Mouse (Mus musculus): ENCODE results near the gene Gpr87. TPM values are rescaled to one million over a fixed set of nuclear protein-coding genes. Genes with fewer than 3 reads are reported as not detected.

The Gpr87 gene
- polyA plus RNA-seq, 1 experiment from 2014 or later: not detected

GRCm38 (mm10) chr3:59197329-59197948 is 2.5 kb upstream of the Gpr87 start:
- Histone ChIP-seq H3K4me1 (replicated peaks; ENCODE audit: control insufficient read depth, insufficient read depth, low read length) (no peaks in the 10 kb centered on the region), H3K4me3 (ENCODE audit: low read depth, low read length) (no peak overlapping the region), H3K9ac (ENCODE audit: low read depth, low read length) (no peak overlapping the region), H3K27me3 (replicated peaks; ENCODE audit: control insufficient read depth, insufficient read depth, low read length) (no peaks in the 10 kb centered on the region), H3K9me3 (ENCODE audit: control insufficient read depth) (no peaks in the 10 kb centered on the region), H3K4me2 (replicated peaks; ENCODE audit: low read depth) (no peak overlapping the region), H3K36me3 (ENCODE audit: control insufficient read depth, insufficient read depth) (no peaks in the 10 kb centered on the region), H3K27ac (ENCODE audit: low read depth, low read length) (no peak overlapping the region)
- TF ChIP-seq CTCF (IDR thresholded peaks at IDR 0.05; ENCODE audit: low read depth): no peak
- ATAC-seq: no peak
- 81% methylated on average over 4 of the region's 4 CpGs for WGBS

- TF ChIP-seq CTCF (IDR thresholded peaks at IDR 0.05; ENCODE audit: low read depth): no peak
- H3K4me2 ChIP-seq (replicated peaks; ENCODE audit: low read depth): no peak overlapping the region
- no peaks in the 10 kb centered on the region for H3K4me1 ChIP-seq (replicated peaks; ENCODE audit: control insufficient read depth, insufficient read depth, low read length)
- ATAC-seq: no peak
- no peak overlapping the region for H3K27ac ChIP-seq (ENCODE audit: low read depth, low read length)
- H3K9me3 ChIP-seq (ENCODE audit: control insufficient read depth): no peaks in the 10 kb centered on the region
- no peaks in the 10 kb centered on the region for H3K36me3 ChIP-seq (ENCODE audit: control insufficient read depth, insufficient read depth)
- H3K4me3 ChIP-seq (ENCODE audit: low read depth, low read length): no peak overlapping the region
- no peaks in the 10 kb centered on the region for H3K27me3 ChIP-seq (replicated peaks; ENCODE audit: control insufficient read depth, insufficient read depth, low read length)
- 91% methylated on average over 7 of the region's 7 CpGs for WGBS
- H3K9ac ChIP-seq (ENCODE audit: low read depth, low read length): no peak overlapping the region
Observed at GRCm38 (mm10) chr3:59194099-59194498, 805 bp downstream of the Gpr87 start.

GRCm38 (mm10) chr3:59191674-59192073 is 3.2 kb downstream of the Gpr87 start:
- Histone ChIP-seq H3K4me2 (replicated peaks; ENCODE audit: low read depth) (no peak overlapping the region), H3K27me3 (replicated peaks; ENCODE audit: control insufficient read depth, insufficient read depth, low read length) (no peaks in the 10 kb centered on the region), H3K27ac (ENCODE audit: low read depth, low read length) (no peak overlapping the region), H3K9ac (ENCODE audit: low read depth, low read length) (no peak overlapping the region), H3K36me3 (ENCODE audit: control insufficient read depth, insufficient read depth) (no peaks in the 10 kb centered on the region), H3K9me3 (ENCODE audit: control insufficient read depth) (no peaks in the 10 kb centered on the region), H3K4me3 (ENCODE audit: low read depth, low read length) (no peak overlapping the region), H3K4me1 (replicated peaks; ENCODE audit: control insufficient read depth, insufficient read depth, low read length) (no peaks in the 10 kb centered on the region)
- TF ChIP-seq CTCF (IDR thresholded peaks at IDR 0.05; ENCODE audit: low read depth): no peak
- WGBS: 94% methylated on average over 6 of the region's 6 CpGs
- ATAC-seq: no peak

GRCm38 (mm10) chr3:59187336-59187735 is 7.6 kb downstream of the Gpr87 start:
- WGBS: 69% methylated on average over 4 of the region's 4 CpGs
- Histone ChIP-seq H3K36me3 (ENCODE audit: control insufficient read depth, insufficient read depth) (no peaks in the 10 kb centered on the region), H3K9ac (ENCODE audit: low read depth, low read length) (no peak overlapping the region), H3K27ac (ENCODE audit: low read depth, low read length) (no peak overlapping the region), H3K4me2 (replicated peaks; ENCODE audit: low read depth) (no peak overlapping the region), H3K27me3 (replicated peaks; ENCODE audit: control insufficient read depth, insufficient read depth, low read length) (no peaks in the 10 kb centered on the region), H3K4me3 (ENCODE audit: low read depth, low read length) (no peak overlapping the region), H3K9me3 (ENCODE audit: control insufficient read depth) (no peaks in the 10 kb centered on the region), H3K4me1 (replicated peaks; ENCODE audit: control insufficient read depth, insufficient read depth, low read length) (no peaks in the 10 kb centered on the region)
- ATAC-seq: no peak
- no peak for TF ChIP-seq CTCF (IDR thresholded peaks at IDR 0.05; ENCODE audit: low read depth)

- no peak for TF ChIP-seq CTCF (IDR thresholded peaks at IDR 0.05; ENCODE audit: low read depth)
- no peak for ATAC-seq
- Histone ChIP-seq H3K4me2 (replicated peaks; ENCODE audit: low read depth) (no peak overlapping the region), H3K4me1 (replicated peaks; ENCODE audit: control insufficient read depth, insufficient read depth, low read length) (no peaks in the 10 kb centered on the region), H3K9me3 (ENCODE audit: control insufficient read depth) (no peaks in the 10 kb centered on the region), H3K27ac (ENCODE audit: low read depth, low read length) (no peak overlapping the region), H3K9ac (ENCODE audit: low read depth, low read length) (no peak overlapping the region), H3K27me3 (replicated peaks; ENCODE audit: control insufficient read depth, insufficient read depth, low read length) (no peaks in the 10 kb centered on the region), H3K4me3 (ENCODE audit: low read depth, low read length) (no peak overlapping the region), H3K36me3 (ENCODE audit: control insufficient read depth, insufficient read depth) (no peaks in the 10 kb centered on the region)
- 76% methylated on average over 4 of the region's 4 CpGs for WGBS
Observed at GRCm38 (mm10) chr3:59185662-59186061, 9.2 kb downstream of the Gpr87 start.

GRCm38 (mm10) chr3:59182129-59182528 is 12.8 kb downstream of the Gpr87 start:
- H3K27me3 ChIP-seq (replicated peaks; ENCODE audit: control insufficient read depth, insufficient read depth, low read length): no peaks in the 10 kb centered on the region
- no peak overlapping the region for H3K4me3 ChIP-seq (ENCODE audit: low read depth, low read length)
- no peaks in the 10 kb centered on the region for H3K4me1 ChIP-seq (replicated peaks; ENCODE audit: control insufficient read depth, insufficient read depth, low read length)
- no peak for TF ChIP-seq CTCF (IDR thresholded peaks at IDR 0.05; ENCODE audit: low read depth)
- no peaks in the 10 kb centered on the region for H3K9me3 ChIP-seq (ENCODE audit: control insufficient read depth)
- H3K4me2 ChIP-seq (replicated peaks; ENCODE audit: low read depth): no peak overlapping the region
- H3K27ac ChIP-seq (ENCODE audit: low read depth, low read length): no peak overlapping the region
- H3K36me3 ChIP-seq (ENCODE audit: control insufficient read depth, insufficient read depth): no peaks in the 10 kb centered on the region
- ATAC-seq: no peak
- H3K9ac ChIP-seq (ENCODE audit: low read depth, low read length): no peak overlapping the region

- WGBS: 72% methylated on average over 5 of the region's 5 CpGs
- ATAC-seq: no peak
- Histone ChIP-seq H3K9ac (ENCODE audit: low read depth, low read length) (no peak overlapping the region), H3K4me2 (replicated peaks; ENCODE audit: low read depth) (no peak overlapping the region), H3K27ac (ENCODE audit: low read depth, low read length) (no peak overlapping the region), H3K27me3 (replicated peaks; ENCODE audit: control insufficient read depth, insufficient read depth, low read length) (no peaks in the 10 kb centered on the region), H3K4me3 (ENCODE audit: low read depth, low read length) (no peak overlapping the region), H3K36me3 (ENCODE audit: control insufficient read depth, insufficient read depth) (no peaks in the 10 kb centered on the region), H3K9me3 (ENCODE audit: control insufficient read depth) (no peaks in the 10 kb centered on the region), H3K4me1 (replicated peaks; ENCODE audit: control insufficient read depth, insufficient read depth, low read length) (no peaks in the 10 kb centered on the region)
- TF ChIP-seq CTCF (IDR thresholded peaks at IDR 0.05; ENCODE audit: low read depth): no peak
Observed at GRCm38 (mm10) chr3:59181134-59181533, 13.8 kb downstream of the Gpr87 start.

Data from intestine, postnatal 0 days (tissue).